Comparison of ENCODE assay signal across 10 mouse cellular contexts in the genomic region with DNA sequence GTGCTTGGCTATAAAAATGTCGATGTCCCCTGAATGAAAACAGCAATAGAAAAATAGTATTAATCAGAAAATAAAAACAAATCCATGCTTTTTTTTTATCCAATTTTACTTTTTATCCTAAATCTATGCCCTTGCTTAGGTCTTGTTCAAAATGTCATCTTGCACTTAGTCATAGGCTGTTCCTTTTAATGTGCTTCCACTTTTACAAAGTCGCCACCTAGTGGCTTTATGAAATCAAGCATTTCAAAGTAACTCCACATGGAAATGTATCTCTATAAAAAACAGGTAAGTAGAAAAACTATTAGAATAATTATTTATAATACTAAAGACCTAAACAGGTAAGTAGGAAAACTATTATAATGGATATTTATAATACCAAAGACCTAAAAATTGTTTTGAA. TPM values are rescaled to one million over a fixed set of nuclear protein-coding genes. Genes with fewer than 3 reads are reported as not detected.
A peak's percentile ranks its signal among the peaks of the same experiment; 100 is the strongest.
DNase-seq lines count a peak whose midpoint lies in the region; ATAC-seq and TF ChIP-seq lines count a peak whose summit lies in the region.
"Had no signal": no experiment of that assay in that cellular context is flagged by ENCODE, and none has a peak within 500 bp of the region (broad histone marks: within the 10 kb centered on the region; RNA-seq: fewer than 3 reads in every experiment).

No protein-coding gene starts in this region.

- H3K9me3 ChIP-seq in midbrain, embryonic 11.5 days (ENCODE audit: control insufficient read depth, low read length) = no peaks in the 10 kb centered on the region
- H3K9me3 ChIP-seq in midbrain, embryonic 10.5 days (replicated peaks) = no peaks in the 10 kb centered on the region
- no peaks in the 10 kb centered on the region for H3K9me3 ChIP-seq in hindbrain, embryonic 14.5 days (ENCODE audit: control insufficient read depth, low read length)
- no peaks in the 10 kb centered on the region for H3K9me3 ChIP-seq in stomach, postnatal 0 days (ENCODE audit: control insufficient read depth, low read length)
- no peaks in the 10 kb centered on the region for H3K9me3 ChIP-seq in heart, embryonic 10.5 days
- H3K9me3 ChIP-seq: limb, embryonic 12.5 days had no signal

- no peak overlapping the region for H3K9ac ChIP-seq in midbrain, embryonic 11.5 days (ENCODE audit: low read length)
- H3K9ac ChIP-seq in hindbrain, embryonic 14.5 days = no peak overlapping the region
- H3K9ac ChIP-seq in stomach, postnatal 0 days (ENCODE audit: low read length) = no peak overlapping the region
- H3K9ac ChIP-seq: limb, embryonic 12.5 days had no signal

- 40% methylated on average over 2 of the region's 2 CpGs for WGBS in midbrain, embryonic 11.5 days
- WGBS in midbrain, embryonic 10.5 days = 48% methylated on average over 2 of the region's 2 CpGs
- 49% methylated on average over 2 of the region's 2 CpGs for WGBS in hindbrain, embryonic 14.5 days
- WGBS in stomach, postnatal 0 days = 47% methylated on average over 2 of the region's 2 CpGs
- WGBS in heart, embryonic 10.5 days = 41% methylated on average over 2 of the region's 2 CpGs

- TF ChIP-seq EP300 in stomach, postnatal 0 days (optimal IDR thresholded peaks at IDR 0.05) = no peak

- peak; percentile 48 for ATAC-seq in frontal cortex, adult (ENCODE audit: low TSS enrichment)
- ATAC-seq in midbrain, embryonic 11.5 days (ENCODE audit: low FRiP score) = peak; percentile 57; the same call in 1 of the 2 replicates
- 0 out of 2 replicates have a peak, but pooled peaks have one; percentile 61 for ATAC-seq in hindbrain, embryonic 14.5 days (ENCODE audit: low FRiP score)
- ATAC-seq in stomach, postnatal 0 days (ENCODE audit: low FRiP score, low TSS enrichment) = no peak

- H3K4me2 ChIP-seq in midbrain, embryonic 11.5 days = no peak overlapping the region
- H3K4me2 ChIP-seq in hindbrain, embryonic 14.5 days (replicated peaks) = no peak overlapping the region
- no peak overlapping the region for H3K4me2 ChIP-seq in stomach, postnatal 0 days (replicated peaks; ENCODE audit: low read depth)
- H3K4me2 ChIP-seq: limb, embryonic 12.5 days had no signal

- no peaks in the 10 kb centered on the region for H3K27me3 ChIP-seq in midbrain, embryonic 11.5 days (ENCODE audit: control insufficient read depth, insufficient read depth, low read length)
- H3K27me3 ChIP-seq in midbrain, embryonic 10.5 days (ENCODE audit: low read depth, poor library complexity, severe bottlenecking) = no peaks in the 10 kb centered on the region
- no peaks in the 10 kb centered on the region for H3K27me3 ChIP-seq in hindbrain, embryonic 14.5 days (ENCODE audit: control insufficient read depth, insufficient read depth, low read length)
- H3K27me3 ChIP-seq in stomach, postnatal 0 days (ENCODE audit: control insufficient read depth, insufficient read depth, low read length) = no peaks in the 10 kb centered on the region
- H3K27me3 ChIP-seq in heart, embryonic 10.5 days (ENCODE audit: insufficient read depth, poor library complexity, severe bottlenecking) = no peaks in the 10 kb centered on the region
- H3K27me3 ChIP-seq: limb, embryonic 12.5 days had no signal

- H3K4me1 ChIP-seq in midbrain, embryonic 11.5 days (ENCODE audit: control insufficient read depth, insufficient read depth, low read length) = peaks cover 7% of the 10 kb centered on the region
- peaks cover 12% of the 10 kb centered on the region for H3K4me1 ChIP-seq in midbrain, embryonic 10.5 days
- H3K4me1 ChIP-seq in hindbrain, embryonic 14.5 days (replicated peaks; ENCODE audit: control insufficient read depth, insufficient read depth, low read length) = peaks cover 9% of the 10 kb centered on the region; the same call in 1 of the 2 replicates
- no peaks in the 10 kb centered on the region for H3K4me1 ChIP-seq in stomach, postnatal 0 days (replicated peaks; ENCODE audit: control insufficient read depth, insufficient read depth)
- H3K4me1 ChIP-seq in heart, embryonic 10.5 days = peaks cover 7% of the 10 kb centered on the region

- no peak for DNase-seq in frontal cortex, postnatal 36 days (ENCODE audit: low spot score in 2 of 2)
- no peak for DNase-seq in midbrain, embryonic 11.5 days (ENCODE audit: low spot score, missing footprints)
- no peak for DNase-seq in midbrain, embryonic 10.5 days (ENCODE audit: low spot score)
- peak; percentile 79 for DNase-seq in hindbrain, embryonic 14.5 days (ENCODE audit: low spot score)
- DNase-seq in stomach, postnatal 0 days (ENCODE audit: low spot score) = no peak
- no peak for DNase-seq in ovary, adult 18-20 months (ENCODE audit: low spot score)
- DNase-seq in heart, embryonic 10.5 days (ENCODE audit: low spot score) = no peak

- no peaks in the 10 kb centered on the region for H3K36me3 ChIP-seq in midbrain, embryonic 11.5 days (ENCODE audit: control insufficient read depth, insufficient read depth, low read length)
- H3K36me3 ChIP-seq in midbrain, embryonic 10.5 days = peaks cover 25% of the 10 kb centered on the region
- peaks cover 33% of the 10 kb centered on the region for H3K36me3 ChIP-seq in hindbrain, embryonic 14.5 days (replicated peaks; ENCODE audit: control insufficient read depth, insufficient read depth)
- peaks cover 4% of the 10 kb centered on the region; the same call in 1 of the 2 replicates for H3K36me3 ChIP-seq in stomach, postnatal 0 days (ENCODE audit: control insufficient read depth, insufficient read depth, low read length)
- peaks cover 26% of the 10 kb centered on the region for H3K36me3 ChIP-seq in heart, embryonic 10.5 days

- TF ChIP-seq CTCF in stomach, postnatal 0 days (IDR thresholded peaks at IDR 0.05; ENCODE audit: low read depth) = peak; percentile 80

- H3K4me3 ChIP-seq in midbrain, embryonic 11.5 days (ENCODE audit: low read depth, low read length) = no peak overlapping the region
- H3K4me3 ChIP-seq in midbrain, embryonic 10.5 days = no peak overlapping the region
- no peak overlapping the region for H3K4me3 ChIP-seq in hindbrain, embryonic 14.5 days (replicated peaks; ENCODE audit: low read length)
- H3K4me3 ChIP-seq in stomach, postnatal 0 days (ENCODE audit: low read depth, low read length) = no peak overlapping the region
- H3K4me3 ChIP-seq in heart, embryonic 10.5 days = no peak overlapping the region
- H3K4me3 ChIP-seq: limb, embryonic 12.5 days had no signal

- no peak overlapping the region for H3K27ac ChIP-seq in midbrain, embryonic 11.5 days (ENCODE audit: low read depth, low read length)
- no peak overlapping the region for H3K27ac ChIP-seq in midbrain, embryonic 10.5 days (replicated peaks)
- no peak overlapping the region for H3K27ac ChIP-seq in hindbrain, embryonic 14.5 days
- H3K27ac ChIP-seq in stomach, postnatal 0 days (replicated peaks) = no peak overlapping the region
- no peak overlapping the region for H3K27ac ChIP-seq in heart, embryonic 10.5 days
- H3K27ac ChIP-seq: limb, embryonic 12.5 days had no signal

RNA-seq across cellular contexts. Expression of a gene that starts 1.3 kb away (rescaled TPM):
- 0.08 and 0.18 TPM in 2 replicates for polyA plus RNA-seq in midbrain, embryonic 11.5 days (2014; fragmentation: Nextera tagmentation; extraction: Ambion mirVana)
- 0.07 and 0.09 TPM in 2 replicates for polyA plus RNA-seq in midbrain, embryonic 10.5 days (2016; fragmentation: Nextera tagmentation; extraction: Ambion mirVana)
- 3.3 and 4.4 TPM in 2 replicates for polyA plus RNA-seq in hindbrain, embryonic 14.5 days (2014; fragmentation: Nextera tagmentation; extraction: Ambion mirVana)
- not detected in 2 replicates for polyA plus RNA-seq in stomach, postnatal 0 days (2015; fragmentation: Nextera tagmentation; extraction: Ambion mirVana)
- 0.30 and 0.38 TPM in 2 replicates for polyA plus RNA-seq in heart, embryonic 10.5 days (2016; fragmentation: Nextera tagmentation; extraction: Ambion mirVana)
- polyA plus RNA-seq: stomach, embryonic 14.5 days had no signal

RNA-seq across cellular contexts. Expression of a gene that starts 11.6 kb away (rescaled TPM):
- polyA plus RNA-seq in midbrain, embryonic 11.5 days (2014; fragmentation: Nextera tagmentation; extraction: Ambion mirVana) = 258 TPM in 2 replicates
- polyA plus RNA-seq in midbrain, embryonic 10.5 days (2016; fragmentation: Nextera tagmentation; extraction: Ambion mirVana) = 247 and 264 TPM in 2 replicates
- polyA plus RNA-seq in hindbrain, embryonic 14.5 days (2014; fragmentation: Nextera tagmentation; extraction: Ambion mirVana) = 389 and 483 TPM in 2 replicates
- polyA plus RNA-seq in stomach, postnatal 0 days (2015; fragmentation: Nextera tagmentation; extraction: Ambion mirVana) = 414 and 442 TPM in 2 replicates
- polyA plus RNA-seq in heart, embryonic 10.5 days (2016; fragmentation: Nextera tagmentation; extraction: Ambion mirVana) = 471 and 587 TPM in 2 replicates

RNA-seq across cellular contexts. Expression of a gene that starts 11.7 kb away (rescaled TPM):
- not detected in 2 replicates for polyA plus RNA-seq in midbrain, embryonic 11.5 days (2014; fragmentation: Nextera tagmentation; extraction: Ambion mirVana)
- not detected in 2 replicates for polyA plus RNA-seq in midbrain, embryonic 10.5 days (2016; fragmentation: Nextera tagmentation; extraction: Ambion mirVana)
- 0.12 TPM in 1 of 2 replicates, not detected in the other for polyA plus RNA-seq in hindbrain, embryonic 14.5 days (2014; fragmentation: Nextera tagmentation; extraction: Ambion mirVana)
- polyA plus RNA-seq in stomach, postnatal 0 days (2015; fragmentation: Nextera tagmentation; extraction: Ambion mirVana) = 0.04 and 0.06 TPM in 2 replicates
- polyA plus RNA-seq in heart, embryonic 10.5 days (2016; fragmentation: Nextera tagmentation; extraction: Ambion mirVana) = not detected in 2 replicates
- polyA plus RNA-seq: limb, embryonic 12.5 days; stomach, embryonic 14.5 days had no signal
